Mouse (Mus musculus): ENCODE measurements around the gene Gm20431. TPM values are rescaled to one million over a fixed set of nuclear protein-coding genes. Genes with fewer than 3 reads are reported as not detected.

Gm20431 gene
- polyA plus RNA-seq, 1 experiment from 2014 or later: 9.2 TPM

GRCm38 (mm10) chr2:167565682-167566081, 95.6 kb downstream of the Gm20431 start:
- no peaks in the 10 kb centered on the region for H3K27me3 ChIP-seq (ENCODE audit: control insufficient read depth, insufficient read depth, low read length)
- H3K27ac ChIP-seq (ENCODE audit: low read length): peak overlapping the region; percentile 90
- peak overlapping the region; percentile 43; the same call in 1 of the 2 replicates for H3K4me2 ChIP-seq (ENCODE audit: low read depth, low read length)
- peak overlapping the region; percentile 64 for H3K9ac ChIP-seq (ENCODE audit: low read length)
- no peak for ATAC-seq (ENCODE audit: insufficient read depth, low FRiP score)
- H3K4me3 ChIP-seq (replicated peaks; ENCODE audit: low read length): no peak overlapping the region
- WGBS: 12% methylated on average over 19 of the region's 19 CpGs
- no peaks in the 10 kb centered on the region for H3K36me3 ChIP-seq (ENCODE audit: control insufficient read depth, insufficient read depth, low read length)
- peaks cover 35% of the 10 kb centered on the region for H3K4me1 ChIP-seq (ENCODE audit: control insufficient read depth, insufficient read depth, low read length)
- no peaks in the 10 kb centered on the region for H3K9me3 ChIP-seq (replicated peaks; ENCODE audit: control insufficient read depth, low read length)

GRCm38 (mm10) chr2:167565312-167565656, 96.0 kb downstream of the Gm20431 start:
- ATAC-seq (ENCODE audit: insufficient read depth, low FRiP score): no peak
- no peaks in the 10 kb centered on the region for H3K9me3 ChIP-seq (replicated peaks; ENCODE audit: control insufficient read depth, low read length)
- no peaks in the 10 kb centered on the region for H3K36me3 ChIP-seq (ENCODE audit: control insufficient read depth, insufficient read depth, low read length)
- peaks cover 31% of the 10 kb centered on the region for H3K4me1 ChIP-seq (ENCODE audit: control insufficient read depth, insufficient read depth, low read length)
- WGBS: 57% methylated on average over 3 of the region's 3 CpGs
- H3K27me3 ChIP-seq (ENCODE audit: control insufficient read depth, insufficient read depth, low read length): no peaks in the 10 kb centered on the region
- peak overlapping the region; percentile 90 for H3K27ac ChIP-seq (ENCODE audit: low read length)
- H3K4me3 ChIP-seq (replicated peaks; ENCODE audit: low read length): no peak overlapping the region
- peak overlapping the region; percentile 43; the same call in 1 of the 2 replicates for H3K4me2 ChIP-seq (ENCODE audit: low read depth, low read length)
- peak overlapping the region; percentile 64; the same call in 1 of the 2 replicates for H3K9ac ChIP-seq (ENCODE audit: low read length)

- no peak for ATAC-seq (ENCODE audit: insufficient read depth, low FRiP score)
- no peaks in the 10 kb centered on the region for H3K9me3 ChIP-seq (replicated peaks; ENCODE audit: control insufficient read depth, low read length)
- H3K4me3 ChIP-seq (replicated peaks; ENCODE audit: low read length): no peak overlapping the region
- no peaks in the 10 kb centered on the region for H3K36me3 ChIP-seq (ENCODE audit: control insufficient read depth, insufficient read depth, low read length)
- no peak overlapping the region for H3K9ac ChIP-seq (ENCODE audit: low read length)
- H3K4me2 ChIP-seq (ENCODE audit: low read depth, low read length): no peak overlapping the region
- H3K4me1 ChIP-seq (ENCODE audit: control insufficient read depth, insufficient read depth, low read length): peaks cover 30% of the 10 kb centered on the region
- no peaks in the 10 kb centered on the region for H3K27me3 ChIP-seq (ENCODE audit: control insufficient read depth, insufficient read depth, low read length)
- WGBS: 78% methylated on average over 13 of the region's 13 CpGs
- no peak overlapping the region; the same call in 1 of the 2 replicates for H3K27ac ChIP-seq (ENCODE audit: low read length)
These were observed 96.6 kb downstream of the Gm20431 start for GRCm38 (mm10) chr2:167564551-167565311.

GRCm38 (mm10) chr2:167563703-167564102, 97.6 kb downstream of the Gm20431 start:
- peak overlapping the region; percentile 55; the same call in 1 of the 2 replicates for H3K27ac ChIP-seq (ENCODE audit: low read length)
- ATAC-seq (ENCODE audit: insufficient read depth, low FRiP score): peak; percentile 17; the same call in 1 of the 2 replicates

GRCm38 (mm10) chr2:167563035-167563434, 98.3 kb downstream of the Gm20431 start:
- peaks cover 36% of the 10 kb centered on the region for H3K4me1 ChIP-seq (ENCODE audit: control insufficient read depth, insufficient read depth, low read length)
- no peak for ATAC-seq (ENCODE audit: insufficient read depth, low FRiP score)
- no peak overlapping the region for H3K9ac ChIP-seq (ENCODE audit: low read length)
- no peaks in the 10 kb centered on the region for H3K9me3 ChIP-seq (replicated peaks; ENCODE audit: control insufficient read depth, low read length)
- no peaks in the 10 kb centered on the region for H3K36me3 ChIP-seq (ENCODE audit: control insufficient read depth, insufficient read depth, low read length)
- WGBS: 74% methylated on average over 5 of the region's 5 CpGs
- H3K27ac ChIP-seq (ENCODE audit: low read length): no peak overlapping the region
- no peak overlapping the region for H3K4me3 ChIP-seq (replicated peaks; ENCODE audit: low read length)
- no peaks in the 10 kb centered on the region for H3K27me3 ChIP-seq (ENCODE audit: control insufficient read depth, insufficient read depth, low read length)
- H3K4me2 ChIP-seq (ENCODE audit: low read depth, low read length): no peak overlapping the region

More at GRCm38 (mm10) chr2:167563703-167564102, 97.6 kb downstream of the Gm20431 start:
- Histone ChIP-seq H3K4me3 (replicated peaks; ENCODE audit: low read length) (no peak overlapping the region), H3K9ac (ENCODE audit: low read length) (no peak overlapping the region), H3K36me3 (ENCODE audit: control insufficient read depth, insufficient read depth, low read length) (no peaks in the 10 kb centered on the region), H3K9me3 (replicated peaks; ENCODE audit: control insufficient read depth, low read length) (no peaks in the 10 kb centered on the region), H3K4me2 (ENCODE audit: low read depth, low read length) (no peak overlapping the region), H3K27me3 (ENCODE audit: control insufficient read depth, insufficient read depth, low read length) (no peaks in the 10 kb centered on the region), H3K4me1 (ENCODE audit: control insufficient read depth, insufficient read depth, low read length) (peaks cover 36% of the 10 kb centered on the region)
- 40% methylated on average over 12 of the region's 12 CpGs for WGBS

- H3K4me3 ChIP-seq (replicated peaks; ENCODE audit: low read length): no peak overlapping the region
- H3K27ac ChIP-seq (ENCODE audit: low read length): peak overlapping the region; percentile 17; the same call in 1 of the 2 replicates
- H3K36me3 ChIP-seq (ENCODE audit: control insufficient read depth, insufficient read depth, low read length): no peaks in the 10 kb centered on the region
- WGBS: 31% methylated on average over 8 of the region's 8 CpGs
- no peak overlapping the region for H3K4me2 ChIP-seq (ENCODE audit: low read depth, low read length)
- no peaks in the 10 kb centered on the region for H3K27me3 ChIP-seq (ENCODE audit: control insufficient read depth, insufficient read depth, low read length)
- peaks cover 36% of the 10 kb centered on the region for H3K4me1 ChIP-seq (ENCODE audit: control insufficient read depth, insufficient read depth, low read length)
- no peak overlapping the region; the same call in 1 of the 2 replicates for H3K9ac ChIP-seq (ENCODE audit: low read length)
- no peak for ATAC-seq (ENCODE audit: insufficient read depth, low FRiP score)
- no peaks in the 10 kb centered on the region for H3K9me3 ChIP-seq (replicated peaks; ENCODE audit: control insufficient read depth, low read length)
These were observed 99.2 kb downstream of the Gm20431 start for GRCm38 (mm10) chr2:167562101-167562500.

- ATAC-seq (ENCODE audit: insufficient read depth, low FRiP score): no peak
- H3K4me3 ChIP-seq (replicated peaks; ENCODE audit: low read length): no peak overlapping the region
- H3K4me1 ChIP-seq (ENCODE audit: control insufficient read depth, insufficient read depth, low read length): peaks cover 23% of the 10 kb centered on the region
- H3K9ac ChIP-seq (ENCODE audit: low read length): peak overlapping the region; percentile 64
- H3K9me3 ChIP-seq (replicated peaks; ENCODE audit: control insufficient read depth, low read length): no peaks in the 10 kb centered on the region
- H3K4me2 ChIP-seq (ENCODE audit: low read depth, low read length): peak overlapping the region; percentile 39
- WGBS: 11% methylated on average over 27 of the region's 27 CpGs
- no peaks in the 10 kb centered on the region for H3K36me3 ChIP-seq (ENCODE audit: control insufficient read depth, insufficient read depth, low read length)
- H3K27me3 ChIP-seq (ENCODE audit: control insufficient read depth, insufficient read depth, low read length): no peaks in the 10 kb centered on the region
- H3K27ac ChIP-seq (ENCODE audit: low read length): no peak overlapping the region
These were observed 101.9 kb downstream of the Gm20431 start for GRCm38 (mm10) chr2:167559413-167559812.

Small RNA genes within 50 kb of the gene (microRNA-seq; reads per million reads assigned to microRNA genes)
- gene Gm22355: not detected

Other genes with a start within 250 kb of the Gm20431 start
- gene Slc9a8, start 239.8 kb downstream of the Gm20431 start, polyA plus RNA-seq (2015; fragmentation: Nextera tagmentation; extraction: Ambion mirVana): 21.5 and 21.7 TPM in 2 replicates
- gene Rnf114, start 168.9 kb downstream of the Gm20431 start, polyA plus RNA-seq (2015; fragmentation: Nextera tagmentation; extraction: Ambion mirVana): 68.7 and 73.3 TPM in 2 replicates
- gene Spata2, start 168.6 kb downstream of the Gm20431 start, polyA plus RNA-seq (2015; fragmentation: Nextera tagmentation; extraction: Ambion mirVana): 13.8 and 15.9 TPM in 2 replicates
- 15.5 and 15.9 TPM in 2 replicates for gene Snai1, start 123.3 kb downstream of the Gm20431 start, polyA plus RNA-seq (2015; fragmentation: Nextera tagmentation; extraction: Ambion mirVana)
- 267 and 298 TPM in 2 replicates for gene Ube2v1, start 29.4 kb downstream of the Gm20431 start, polyA plus RNA-seq (2015; fragmentation: Nextera tagmentation; extraction: Ambion mirVana)
- gene Cebpb, start 27.4 kb upstream of the Gm20431 start, polyA plus RNA-seq (2015; fragmentation: Nextera tagmentation; extraction: Ambion mirVana): 0.69 and 0.92 TPM in 2 replicates
- gene Tmem189, start 28.3 kb upstream of the Gm20431 start, polyA plus RNA-seq (2015; fragmentation: Nextera tagmentation; extraction: Ambion mirVana): 35.7 and 36.8 TPM in 2 replicates

Measured in stomach, embryonic 16.5 days (tissue).